Mouse (Mus musculus): ENCODE results near the gene Sema4d. TPM values are rescaled to one million over a fixed set of nuclear protein-coding genes. Genes with fewer than 3 reads are reported as not detected.

Gene Sema4d
- total and polyA plus RNA-seq, 3 experiments = 12.8 to 67.1 (median 16.7) TPM

GRCm38 (mm10) chr13:51755584-51755983 is 38.0 kb downstream of the Sema4d start:
- Histone ChIP-seq H3K79me2 (replicated peaks; ENCODE audit: control insufficient read depth, extremely low read depth, insufficient read depth, poor library complexity, severe bottlenecking) (peaks cover 5% of the 10 kb centered on the region; the same call in 1 of the 2 replicates), H3K4me3 (replicated peaks in 1 of 3; ENCODE audit: low read depth in 2 of 3, low read length in 2 of 3, poor library complexity in 1 of 3) (peak overlapping the region in 1 of 3 experiments; percentile 26), H3K4me1 (ENCODE audit: control insufficient read depth in 1 of 2, insufficient read depth in 2 of 2) (peaks cover 57 to 90% of the 10 kb centered on the region in 2 experiments), H3K36me3 (replicated peaks in 1 of 2; ENCODE audit: control insufficient read depth in 1 of 2, insufficient read depth in 1 of 2, low read length in 1 of 2) (peaks cover 0 to 38% of the 10 kb centered on the region in 2 experiments), H3K27ac (ENCODE audit: insufficient read depth, low read depth) (peak overlapping the region; percentile 47; the same call in 1 of the 2 replicates), H3K4me2 (ENCODE audit: insufficient read depth, low read depth, poor library complexity, severe bottlenecking) (no peak overlapping the region), H3K27me3 (replicated peaks) (no peaks in the 10 kb centered on the region), H3K9me3 (replicated peaks; ENCODE audit: low read length) (no peaks in the 10 kb centered on the region), H3K9ac (ENCODE audit: insufficient read depth, low read depth) (no peak overlapping the region)
- no peak for DNase-seq (ENCODE audit: extremely low read depth)
- dilution Hi-C loops (cut with MboI; ENCODE audit: extremely low pct_ligation_motif_present, extremely low pct_unique_long_range_greater_than_20kb, low sequenced_read_pairs) = no loop called here
- in situ Hi-C loops (cut with MboI; ENCODE audit: low pct_ligation_motif_present, low pct_unique_long_range_greater_than_20kb, low sequenced_read_pairs) = no loop called here
- no peak for TF ChIP-seq USF2 (conservative IDR thresholded peaks at IDR 0.05; ENCODE audit: low read depth, low read length)
- TF ChIP-seq MXI1 (IDR thresholded peaks at IDR 0.05; ENCODE audit: low read depth, low read length) = no peak
- no peak for TF ChIP-seq JUND (conservative IDR thresholded peaks at IDR 0.05; ENCODE audit: low read depth, low read length)
- TF ChIP-seq USF1 (IDR thresholded peaks at IDR 0.05; ENCODE audit: low read depth, low read length) = no peak
- TF ChIP-seq SMC3 (IDR thresholded peaks at IDR 0.05; ENCODE audit: low read depth, low read length) = no peak
- no peak for TF ChIP-seq BHLHE40 (IDR thresholded peaks at IDR 0.05; ENCODE audit: low read depth, low read length)
- no peak for TF ChIP-seq MAZ (IDR thresholded peaks at IDR 0.05; ENCODE audit: low read depth, low read length)
- TF ChIP-seq CHD1 (IDR thresholded peaks at IDR 0.05; ENCODE audit: low read depth, low read length) = no peak
- no peak for TF ChIP-seq MAFK (IDR thresholded peaks at IDR 0.05; ENCODE audit: insufficient replicate concordance, low read length)

- Histone ChIP-seq H3K9me3 (replicated peaks; ENCODE audit: low read length) (no peaks in the 10 kb centered on the region), H3K4me3 (replicated peaks in 1 of 3; ENCODE audit: low read depth in 2 of 3, low read length in 2 of 3, poor library complexity in 1 of 3) (peak overlapping the region in 2 of 3 experiments; percentile 13 to 29), H3K36me3 (replicated peaks in 1 of 2; ENCODE audit: control insufficient read depth in 1 of 2, insufficient read depth in 1 of 2, low read length in 1 of 2) (peaks cover 0 to 33% of the 10 kb centered on the region in 2 experiments), H3K9ac (ENCODE audit: insufficient read depth, low read depth) (peak overlapping the region; percentile 22), H3K4me2 (ENCODE audit: insufficient read depth, low read depth, poor library complexity, severe bottlenecking) (0 out of 2 replicates have a peak overlapping the region, but pooled peaks have one; percentile 45), H3K27me3 (replicated peaks) (no peaks in the 10 kb centered on the region), H3K4me1 (ENCODE audit: control insufficient read depth in 1 of 2, insufficient read depth in 2 of 2) (peaks cover 65 to 95% of the 10 kb centered on the region in 2 experiments), H3K79me2 (replicated peaks; ENCODE audit: control insufficient read depth, extremely low read depth, insufficient read depth, poor library complexity, severe bottlenecking) (peaks cover 5% of the 10 kb centered on the region; the same call in 1 of the 2 replicates), H3K27ac (ENCODE audit: insufficient read depth, low read depth) (peak overlapping the region; percentile 72)
- DNase-seq (ENCODE audit: extremely low read depth) = no peak
- TF ChIP-seq KAT2A (IDR thresholded peaks at IDR 0.05; ENCODE audit: insufficient replicate concordance, low read length) (no peak), MXI1 (IDR thresholded peaks at IDR 0.05; ENCODE audit: low read depth, low read length) (no peak), HCFC1 (IDR thresholded peaks at IDR 0.05; ENCODE audit: low read depth, low read length) (no peak), ELF1 (IDR thresholded peaks at IDR 0.05; ENCODE audit: low read depth, low read length) (no peak), MYC (IDR thresholded peaks at IDR 0.05; ENCODE audit: low read depth, low read length) (no peak), TCF12 (IDR thresholded peaks at IDR 0.05; ENCODE audit: low read depth, low read length) (no peak), RAD21 (IDR thresholded peaks at IDR 0.05; ENCODE audit: low read depth, low read length) (peak; percentile 27), USF2 (conservative IDR thresholded peaks at IDR 0.05; ENCODE audit: low read depth, low read length) (no peak), SMC3 (IDR thresholded peaks at IDR 0.05; ENCODE audit: low read depth, low read length) (peak; percentile 36), MEF2A (IDR thresholded peaks at IDR 0.05; ENCODE audit: borderline replicate concordance, low read depth, low read length) (no peak), POLR2AphosphoS2 (IDR thresholded peaks at IDR 0.05; ENCODE audit: low read depth, low read length) (no peak), ZMIZ1 (IDR thresholded peaks at IDR 0.05; ENCODE audit: low read depth, low read length) (0 out of 2 replicates have a peak, but pooled peaks have one; percentile 8), CTCF (conservative IDR thresholded peaks at IDR 0.05 in 1 of 2, IDR thresholded peaks at IDR 0.05 in 1 of 2; ENCODE audit: low read depth in 2 of 2, low read length in 2 of 2) (peak in 1 of 2 experiments; percentile 24; a peak in 1 of 4 replicates), JUN (IDR thresholded peaks at IDR 0.05; ENCODE audit: insufficient read depth, low read depth, low read length) (no peak), UBTF (IDR thresholded peaks at IDR 0.05; ENCODE audit: low read depth, low read length) (no peak), RCOR1 (conservative IDR thresholded peaks at IDR 0.05; ENCODE audit: low read depth, low read length) (no peak), ETS1 (conservative IDR thresholded peaks at IDR 0.05; ENCODE audit: low read depth, low read length) (no peak), BHLHE40 (IDR thresholded peaks at IDR 0.05; ENCODE audit: low read depth, low read length) (no peak), EP300 (IDR thresholded peaks at IDR 0.05; ENCODE audit: low read length) (no peak), TBP (conservative IDR thresholded peaks at IDR 0.05; ENCODE audit: low read depth, low read length) (no peak), ZNF384 (IDR thresholded peaks at IDR 0.05; ENCODE audit: low read depth, low read length) (no peak), CHD1 (IDR thresholded peaks at IDR 0.05; ENCODE audit: low read depth, low read length) (peak; percentile 48; the same call in 1 of the 2 replicates), MAZ (IDR thresholded peaks at IDR 0.05; ENCODE audit: low read depth, low read length) (no peak), POLR2A (IDR thresholded peaks at IDR 0.05; ENCODE audit: low read depth, low read length) (no peak)
- dilution Hi-C loops (cut with MboI; ENCODE audit: extremely low pct_ligation_motif_present, extremely low pct_unique_long_range_greater_than_20kb, low sequenced_read_pairs) = no loop called here
- in situ Hi-C loops (cut with MboI; ENCODE audit: low pct_ligation_motif_present, low pct_unique_long_range_greater_than_20kb, low sequenced_read_pairs) = no loop called here
Observed at GRCm38 (mm10) chr13:51754559-51755126, 38.9 kb downstream of the Sema4d start.

All from CH12.LX (cell line).